Comparison of ENCODE assay signal across 10 mouse cellular contexts in the genomic region with DNA sequence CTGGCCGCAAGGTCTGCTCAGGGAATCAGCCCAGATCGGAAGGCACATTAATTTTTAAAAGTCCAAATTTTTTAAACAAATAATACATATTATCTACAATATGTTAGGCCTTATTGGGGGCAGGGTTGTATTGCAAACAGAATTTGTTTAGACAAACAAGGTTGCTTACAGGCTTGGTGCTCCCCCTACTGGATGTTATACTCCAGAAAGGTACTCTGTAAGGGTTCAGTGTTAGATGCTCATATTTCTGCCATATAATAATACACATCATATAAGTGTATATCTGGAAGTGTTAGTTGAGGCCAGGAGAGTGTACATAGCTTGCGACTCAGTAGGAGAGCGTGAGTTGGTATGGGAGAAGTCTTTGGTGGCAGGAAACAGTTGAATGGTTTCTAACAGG. TPM values are rescaled to one million over a fixed set of nuclear protein-coding genes. Genes with fewer than 3 reads are reported as not detected.
DNase-seq lines count a peak whose midpoint lies in the region; ATAC-seq and TF ChIP-seq lines count a peak whose summit lies in the region.
"Had no signal": no experiment of that assay in that cellular context is flagged by ENCODE, and none has a peak within 500 bp of the region (broad histone marks: within the 10 kb centered on the region; RNA-seq: fewer than 3 reads in every experiment).

No protein-coding gene starts in this region.

- ATAC-seq in kidney, postnatal 0 days (replicated peaks; ENCODE audit: low FRiP score, low read depth) = no peak
- peak; percentile 72 for ATAC-seq in CD4-positive, CD25-positive, alpha-beta regulatory T cell, adult 4 months
- peak; percentile 72 for ATAC-seq in inflammation-experienced regulatory T-cells, adult 6 months
- no peak for ATAC-seq in erythroblast, adult 5-6 weeks (replicated peaks; ENCODE audit: low FRiP score, poor library complexity, severe bottlenecking)

- 95% methylated on average over 4 of the region's 4 CpGs for WGBS in kidney, postnatal 0 days

- no peaks in the 10 kb centered on the region for H3K27me3 ChIP-seq in kidney, postnatal 0 days (ENCODE audit: insufficient read depth, low read length)
- H3K27me3 ChIP-seq: megakaryocyte, embryonic 14.5 days had no signal

- no peak overlapping the region for H3K4me3 ChIP-seq in kidney, postnatal 0 days (replicated peaks; ENCODE audit: low read depth, low read length)
- H3K4me3 ChIP-seq: megakaryocyte, embryonic 14.5 days had no signal

- no peak overlapping the region for H3K4me2 ChIP-seq in kidney, postnatal 0 days (ENCODE audit: low read length)
- H3K4me2 ChIP-seq: heart, embryonic 11.5 days had no signal

- DNase-seq in kidney, postnatal 0 days (ENCODE audit: low spot score) = peak; percentile 33
- DNase-seq in kidney, postnatal 14 days = no peak
- DNase-seq in A20 (ENCODE audit: low read depth, low spot score) (peak; percentile 60), MN1 (ENCODE audit: low spot score) (no peak)
- DNase-seq: kidney, postnatal 4 days had no signal

- TF ChIP-seq CTCF in kidney, postnatal 0 days (IDR thresholded peaks at IDR 0.05; ENCODE audit: low read depth) = peak; percentile 51; the same call in 1 of the 2 replicates

- 0 out of 2 replicates have a peak, but pooled peaks cover 3% of the 10 kb centered on the region for H3K36me3 ChIP-seq in kidney, postnatal 0 days (ENCODE audit: insufficient read depth, low read length)

- H3K9me3 ChIP-seq in kidney, postnatal 0 days (replicated peaks; ENCODE audit: low read length) = no peaks in the 10 kb centered on the region
- H3K9me3 ChIP-seq: megakaryocyte, embryonic 14.5 days had no signal

- no peak overlapping the region for H3K27ac ChIP-seq in kidney, postnatal 0 days

- no peaks in the 10 kb centered on the region for H3K4me1 ChIP-seq in kidney, postnatal 0 days (replicated peaks; ENCODE audit: insufficient read depth, low read length)

- H3K9ac ChIP-seq in kidney, postnatal 0 days (ENCODE audit: low read depth, low read length) = no peak overlapping the region

RNA-seq across cellular contexts. Expression of a gene that starts 7.7 kb away (rescaled TPM):
- polyA plus RNA-seq in kidney, postnatal 0 days (2015; fragmentation: Nextera tagmentation; extraction: Ambion mirVana) = 14.1 TPM in 2 replicates
- 10 to 100 TPM; 15.0 to 18.4 TPM for polyA plus RNA-seq in CD4-positive, CD25-positive, alpha-beta regulatory T cell, adult 4 months (2017; shearing (Covaris generic))
- polyA plus RNA-seq in inflammation-experienced regulatory T-cells, adult 6 months (2017; shearing (Covaris generic)) = 10 to 100 TPM; 14.8 to 17.8 (median 17.7) TPM
- total RNA-seq in erythroblast, adult 5-6 weeks (2015; ENCODE audit: low replicate concordance) = 1.9 and 2.7 TPM in 2 replicates
- 2.5 and 6.0 TPM in 2 replicates for total RNA-seq in erythroblast, adult 5-6 weeks (2017; ENCODE audit: low replicate concordance)

RNA-seq across cellular contexts. Expression of a gene that starts 36.5 kb away (rescaled TPM):
- polyA plus RNA-seq in kidney, postnatal 0 days (2015; fragmentation: Nextera tagmentation; extraction: Ambion mirVana) = 16.4 and 17.0 TPM in 2 replicates
- polyA plus RNA-seq in CD4-positive, CD25-positive, alpha-beta regulatory T cell, adult 4 months (2017; shearing (Covaris generic)) = 10 to 100 TPM; 10.0 to 10.8 TPM
- polyA plus RNA-seq in inflammation-experienced regulatory T-cells, adult 6 months (2017; shearing (Covaris generic)) = 10 to 100 TPM; 13.8 to 18.3 (median 18.1) TPM
- 3.1 and 4.0 TPM in 2 replicates for total RNA-seq in erythroblast, adult 5-6 weeks (2015; ENCODE audit: low replicate concordance)
- total RNA-seq in erythroblast, adult 5-6 weeks (2017; ENCODE audit: low replicate concordance) = 0.56 and 0.94 TPM in 2 replicates

RNA-seq across cellular contexts. Expression of a gene that starts 36.7 kb away (rescaled TPM):
- 45.8 and 53.8 TPM in 2 replicates for polyA plus RNA-seq in kidney, postnatal 0 days (2015; fragmentation: Nextera tagmentation; extraction: Ambion mirVana)
- polyA plus RNA-seq in CD4-positive, CD25-positive, alpha-beta regulatory T cell, adult 4 months (2017; shearing (Covaris generic)) = 10 to 100 TPM; 17.1 to 18.0 TPM
- polyA plus RNA-seq in inflammation-experienced regulatory T-cells, adult 6 months (2017; shearing (Covaris generic)) = 10 to 100 TPM; 15.7 to 22.5 (median 16.8) TPM
- 3.7 and 4.6 TPM in 2 replicates for total RNA-seq in erythroblast, adult 5-6 weeks (2015; ENCODE audit: low replicate concordance)
- 2.5 and 3.5 TPM in 2 replicates for total RNA-seq in erythroblast, adult 5-6 weeks (2017; ENCODE audit: low replicate concordance)

RNA-seq across cellular contexts. Expression of a gene that starts 53.0 kb away (rescaled TPM):
- polyA plus RNA-seq in kidney, postnatal 0 days (2015; fragmentation: Nextera tagmentation; extraction: Ambion mirVana) = 60.8 and 63.2 TPM in 2 replicates
- 10 to 100 TPM; 33.2 to 44.8 TPM for polyA plus RNA-seq in CD4-positive, CD25-positive, alpha-beta regulatory T cell, adult 4 months (2017; shearing (Covaris generic))
- 10 to 100 TPM; 36.4 to 83.3 (median 44.5) TPM for polyA plus RNA-seq in inflammation-experienced regulatory T-cells, adult 6 months (2017; shearing (Covaris generic))
- total RNA-seq in erythroblast, adult 5-6 weeks (2015; ENCODE audit: low replicate concordance) = 15.7 and 32.3 TPM in 2 replicates
- total RNA-seq in erythroblast, adult 5-6 weeks (2017; ENCODE audit: low replicate concordance) = 12.8 and 21.7 TPM in 2 replicates

Comparison
In these comparisons a context has a peak if more than half of its experiments do, and no peak if none do; other contexts are left out.
1. DNase-seq: peak in kidney, postnatal 0 days (single experiment) and A20 (single experiment); none in kidney, postnatal 14 days (single experiment) and MN1 (single experiment).
2. ATAC-seq: peak in CD4-positive, CD25-positive, alpha-beta regulatory T cell, adult 4 months (single experiment) and inflammation-experienced regulatory T-cells, adult 6 months (single experiment); none in kidney, postnatal 0 days (single experiment) and erythroblast, adult 5-6 weeks (single experiment).